Mouse (Mus musculus): ENCODE measurements around the gene Armc7.
A peak's percentile ranks its signal among the peaks of the same experiment; 100 is the strongest.
"Not testable (repeated sequence)": the region's sequence is repeated elsewhere in the genome, so short reads cannot be mapped to it uniquely, and the experiment has no call there.

Gene Armc7

GRCm38 (mm10) chr11:115526446-115526845 is 51.0 kb downstream of the Armc7 start:
- not testable (repeated sequence) for DNase-seq (ENCODE audit: extremely low spot score)

DNA sequence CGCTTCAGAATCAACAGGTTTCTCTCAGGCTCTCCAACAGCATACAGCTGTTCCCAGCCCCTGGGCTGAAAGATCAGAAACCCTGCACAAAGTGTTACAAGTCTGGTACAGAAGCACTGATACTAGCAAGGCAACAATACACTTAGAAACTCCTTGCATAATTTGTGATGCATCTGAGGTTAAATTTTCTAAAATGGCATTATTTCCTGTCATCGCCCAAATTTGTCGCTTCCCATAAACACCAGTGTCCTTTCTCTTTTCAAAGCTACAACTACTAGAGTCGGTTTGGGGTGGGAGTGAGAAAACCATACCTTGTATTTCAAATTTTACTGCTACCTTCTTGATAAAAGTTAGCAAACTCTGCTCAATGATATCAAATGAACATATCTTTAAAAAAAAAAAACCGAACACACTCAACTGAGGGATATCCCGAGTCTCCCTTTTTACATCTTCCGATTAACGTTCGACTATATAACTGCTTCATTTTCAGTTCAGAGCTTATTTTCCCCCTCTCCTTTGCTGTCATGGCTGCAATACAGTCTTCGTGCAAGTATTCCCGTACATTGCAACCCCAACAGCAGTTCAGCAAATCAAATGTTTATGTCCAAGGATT is 59.4 kb downstream of the Armc7 start:
- no peak for DNase-seq (ENCODE audit: extremely low spot score)

DNA sequence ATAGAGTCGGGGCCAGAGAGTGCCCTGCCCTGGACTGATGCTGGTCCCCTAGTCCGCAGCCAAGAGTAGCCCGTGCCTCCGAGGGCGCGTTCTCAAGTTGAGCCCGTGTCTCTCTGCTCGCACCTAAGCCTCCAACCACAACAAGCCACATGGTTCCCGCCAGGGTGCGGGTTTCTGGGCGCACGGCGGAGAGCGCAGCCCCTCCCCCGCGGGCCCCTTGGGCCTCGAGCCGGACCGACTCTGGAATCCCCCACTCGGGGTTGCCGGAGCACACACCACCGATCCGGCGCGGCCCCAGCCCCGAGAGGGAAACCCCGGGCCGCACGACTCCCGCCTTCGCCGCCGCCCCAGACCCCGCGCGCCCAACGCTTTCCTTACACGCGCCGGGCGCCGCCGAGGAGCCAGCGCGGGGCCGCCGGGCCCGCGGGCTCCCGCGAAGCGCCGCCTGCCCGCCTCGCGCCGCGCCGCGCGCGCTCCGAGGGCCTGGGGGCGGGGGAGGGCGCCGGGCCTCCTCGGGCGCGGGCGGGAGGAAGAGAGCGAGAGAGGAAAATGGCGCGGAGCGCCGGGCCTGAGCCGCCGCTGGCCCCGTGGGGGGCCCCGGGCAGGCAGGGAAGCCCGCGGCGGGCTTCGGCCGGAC is 60.1 kb downstream of the Armc7 start:
- DNase-seq (ENCODE audit: extremely low spot score), result peak; percentile 73

GRCm38 (mm10) chr11:115536038-115536681 is 60.7 kb downstream of the Armc7 start, which contains the start of gene Sumo2:
Gene Sumo2, minus strand, starts transcription at chr11:115536276.
- peak; percentile 99 for DNase-seq (ENCODE audit: extremely low spot score)

GRCm38 (mm10) chr11:115536856-115537568 is 61.5 kb downstream of the Armc7 start:
- no peak for DNase-seq (ENCODE audit: extremely low spot score)

DNA sequence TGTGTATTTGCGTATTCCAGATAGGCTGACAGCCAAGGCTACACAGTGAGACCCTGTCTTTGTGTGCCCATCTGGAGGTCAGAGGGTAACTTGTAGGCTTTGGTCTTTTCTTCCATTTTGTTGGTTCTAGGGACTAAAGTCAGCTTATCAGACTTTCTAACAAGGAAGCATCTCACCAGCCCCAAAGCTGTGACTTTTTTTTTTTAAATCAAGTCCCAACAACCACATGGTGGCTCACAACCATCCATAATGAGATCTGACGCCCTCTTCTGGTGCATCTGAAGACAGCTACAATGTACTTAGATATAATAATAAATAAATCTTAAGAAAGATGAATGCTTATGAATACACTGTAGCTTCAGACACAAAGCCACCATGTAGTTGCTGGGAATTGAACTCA is 62.6 kb downstream of the Armc7 start:
- DNase-seq (ENCODE audit: extremely low spot score), result no peak

Measured in embryo, embryonic 9.5 days (tissue).